Mouse (Mus musculus) spleen, adult 2 months (tissue): ENCODE data around the gene Tap2.

Source experiments
- CTCF ChIP-seq: fragments of 200-500 bp; IDR thresholded peaks from 2 replicates; pipeline ENCODE4 v1.5.1; 2011; ENCODE audit warnings: mild to moderate bottlenecking, inconsistent platforms; ENCODE audit not compliant: insufficient read depth, insufficient read length, insufficient replicate concordance; ENCODE audit errors: extremely low read depth
- POLR2A ChIP-seq: fragments of 200-500 bp; IDR thresholded peaks from 2 replicates; pipeline ENCODE4 v1.6.1; 2011; ENCODE audit warnings: low read depth, low read length, inconsistent platforms

- no peak for TF ChIP-seq CTCF
- no peak for TF ChIP-seq POLR2A
Observed at GRCm38 (mm10) chr17:34199050-34199619, 4.2 kb upstream of the Tap2 start.
